Mouse (Mus musculus): Measurements from ENCODE around the gene Atf1. TPM values are rescaled to one million over a fixed set of nuclear protein-coding genes. Genes with fewer than 3 reads are reported as not detected.
A peak's percentile ranks its signal among the peaks of the same experiment; 100 is the strongest.
"Not testable (repeated sequence)": the region's sequence is repeated elsewhere in the genome, so short reads cannot be mapped to it uniquely, and the experiment has no call there.

Atf1 gene
- total RNA-seq, 2 experiments from 2014 or later = 52.8 to 100 TPM

- no peak for ATAC-seq (ENCODE audit: poor library complexity, severe bottlenecking)
Observed at GRCm38 (mm10) chr15:100303428-100304018, 75.9 kb downstream of the Atf1 start.

DNA sequence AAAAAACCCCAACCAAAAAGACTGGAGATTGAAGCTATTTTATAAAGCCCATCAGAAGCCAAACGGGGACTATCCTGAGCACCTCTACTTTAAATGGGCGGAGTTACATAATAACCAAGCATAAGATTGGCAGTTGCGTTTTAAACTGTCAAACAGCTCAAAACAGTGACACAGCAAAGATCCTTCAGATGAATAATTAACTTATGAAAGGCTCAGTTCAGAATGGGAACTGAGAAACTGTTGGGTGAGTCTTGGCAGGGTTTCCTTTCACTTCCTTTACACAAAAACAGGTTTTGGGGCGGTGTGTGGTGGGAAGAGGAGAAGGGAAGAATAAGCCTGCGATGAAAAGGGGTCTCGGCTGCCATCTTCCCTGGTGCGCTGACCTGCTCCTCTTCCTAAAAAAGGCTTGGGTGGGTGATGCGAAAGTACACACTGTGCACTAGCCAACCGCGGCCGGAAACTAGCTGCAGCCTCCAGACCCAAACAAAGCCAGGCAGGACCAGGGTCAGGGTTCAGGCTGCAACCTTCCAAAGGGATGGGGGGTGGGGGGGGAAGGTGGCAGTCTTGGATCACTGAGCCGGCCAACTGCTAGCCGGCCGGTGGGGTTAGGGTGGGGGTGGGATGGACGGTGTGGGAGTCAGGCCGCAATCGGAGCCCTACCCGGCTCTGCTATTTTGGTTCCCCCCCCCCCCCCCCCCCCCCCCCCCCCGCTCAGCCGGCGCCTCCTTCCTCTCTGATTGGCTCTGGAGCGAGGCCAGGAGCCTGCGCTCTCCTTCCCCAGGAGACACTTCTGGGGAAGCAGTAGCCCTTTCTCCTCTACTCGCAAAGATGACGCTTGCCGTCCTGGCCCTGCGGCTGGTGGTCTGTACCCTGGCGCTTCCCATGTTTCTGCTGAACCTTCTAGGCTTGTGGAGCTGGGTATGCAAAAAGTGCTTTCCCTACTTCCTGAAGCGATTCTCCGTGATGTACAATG is 76.7 kb downstream of the Atf1 start, which contains the start of gene Mettl7a1:
Gene Mettl7a1, plus strand, starts transcription at position 122 of the 973 bp plus-strand sequence.
- ATAC-seq (ENCODE audit: poor library complexity, severe bottlenecking) = peak; percentile 82

DNA sequence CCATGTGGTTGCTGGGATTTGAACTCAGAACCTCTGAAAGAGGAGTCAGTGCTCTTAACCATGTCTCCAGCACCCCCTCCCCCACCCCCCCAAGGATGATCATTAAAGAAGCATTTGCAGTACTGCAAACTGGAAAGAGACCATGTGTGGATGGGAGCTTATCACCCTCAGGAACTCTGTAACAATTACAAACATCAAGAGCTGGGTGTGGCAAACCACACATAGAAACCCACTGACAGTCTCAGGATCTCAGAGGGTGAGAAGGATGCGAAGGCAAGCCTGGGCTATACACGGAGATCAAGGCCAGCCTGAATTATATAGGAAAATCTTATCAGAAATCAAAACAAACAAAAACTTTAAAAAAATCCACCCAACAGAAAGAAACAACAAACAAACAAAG is 78.6 kb downstream of the Atf1 start:
- ATAC-seq (ENCODE audit: poor library complexity, severe bottlenecking) = no peak

DNA sequence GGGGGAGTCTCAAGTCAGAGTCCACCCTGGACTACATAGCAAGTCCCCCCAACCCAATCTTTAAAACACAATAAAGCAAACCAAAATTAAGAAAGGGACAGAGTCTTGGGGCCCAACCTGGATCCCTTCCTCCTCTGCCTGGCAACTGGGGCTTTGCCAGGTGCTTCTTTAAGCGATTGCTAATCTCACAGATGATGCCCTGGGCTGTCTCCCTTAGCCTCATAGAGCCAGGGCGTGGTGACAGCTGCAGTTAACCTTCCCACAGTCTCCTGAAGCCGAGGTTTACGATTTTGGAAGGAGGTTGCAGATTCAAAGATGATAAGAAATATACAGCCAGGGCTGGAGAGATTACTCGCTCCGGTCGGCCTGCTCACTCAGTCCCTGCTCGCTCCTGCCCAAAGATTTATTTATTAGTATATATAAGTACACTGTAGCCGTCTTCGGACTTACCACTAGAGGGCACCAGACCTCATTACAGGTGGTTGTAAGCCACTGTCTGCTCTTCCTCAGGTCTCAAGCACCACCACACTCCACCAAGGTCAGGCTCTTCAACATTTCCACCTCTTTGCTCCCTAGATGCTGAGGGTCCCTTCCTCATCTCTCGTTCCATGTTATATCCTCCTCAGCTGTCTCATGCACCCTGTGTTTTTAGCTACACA is 79.9 kb downstream of the Atf1 start:
- ATAC-seq (ENCODE audit: poor library complexity, severe bottlenecking) = not testable (repeated sequence)

Other genes with a start within 250 kb of the Atf1 start
- 17.2 and 17.6 TPM in 2 replicates for gene Dip2b, start 189.2 kb upstream of the Atf1 start, total RNA-seq (2015)
- 13.5 and 14.4 TPM in 2 replicates for gene Dip2b, start 189.2 kb upstream of the Atf1 start, total RNA-seq (2017)
- gene Tmprss12, start 53.0 kb downstream of the Atf1 start, total RNA-seq (2015) = not detected in 2 replicates
- not detected in 2 replicates for gene Tmprss12, start 53.0 kb downstream of the Atf1 start, total RNA-seq (2017)
- gene Mettl7a1, start 76.3 kb downstream of the Atf1 start, total RNA-seq (2015) = 21.4 and 25.2 TPM in 2 replicates
- 59.4 and 64.4 TPM in 2 replicates for gene Mettl7a1, start 76.3 kb downstream of the Atf1 start, total RNA-seq (2017)
- gene Mettl7a3, start 107.1 kb downstream of the Atf1 start, total RNA-seq (2015) = not detected in 2 replicates
- not detected in 2 replicates for gene Mettl7a3, start 107.1 kb downstream of the Atf1 start, total RNA-seq (2017)
- not detected in 2 replicates for gene Methig1, start 125.3 kb downstream of the Atf1 start, total RNA-seq (2015)
- gene Methig1, start 125.3 kb downstream of the Atf1 start, total RNA-seq (2017) = not detected in 2 replicates
- gene Mettl7a2, start 125.4 kb downstream of the Atf1 start, total RNA-seq (2015) = not detected in 2 replicates
- not detected in 2 replicates for gene Mettl7a2, start 125.4 kb downstream of the Atf1 start, total RNA-seq (2017)
- gene Higd1c, start 136.7 kb downstream of the Atf1 start, total RNA-seq (2015) = not detected in 2 replicates
- gene Higd1c, start 136.7 kb downstream of the Atf1 start, total RNA-seq (2017) = not detected in 2 replicates
- not detected in 2 replicates for gene Gm5475, start 194.3 kb downstream of the Atf1 start, total RNA-seq (2015)
- not detected in 2 replicates for gene Gm5475, start 194.3 kb downstream of the Atf1 start, total RNA-seq (2017)
- gene Slc11a2, start 197.3 kb downstream of the Atf1 start, total RNA-seq (2015) = 5.0 and 5.3 TPM in 2 replicates
- gene Slc11a2, start 197.3 kb downstream of the Atf1 start, total RNA-seq (2017) = 3.1 and 6.0 TPM in 2 replicates
- gene Letmd1, start 241.2 kb downstream of the Atf1 start, total RNA-seq (2015) = 15.2 and 17.2 TPM in 2 replicates
- gene Letmd1, start 241.2 kb downstream of the Atf1 start, total RNA-seq (2017) = 8.8 and 15.5 TPM in 2 replicates

Data from megakaryocyte, adult 5-6 weeks (primary cell).